Mouse (Mus musculus): Measurements from ENCODE around the gene Hist1h1b.

The Hist1h1b gene

DNA sequence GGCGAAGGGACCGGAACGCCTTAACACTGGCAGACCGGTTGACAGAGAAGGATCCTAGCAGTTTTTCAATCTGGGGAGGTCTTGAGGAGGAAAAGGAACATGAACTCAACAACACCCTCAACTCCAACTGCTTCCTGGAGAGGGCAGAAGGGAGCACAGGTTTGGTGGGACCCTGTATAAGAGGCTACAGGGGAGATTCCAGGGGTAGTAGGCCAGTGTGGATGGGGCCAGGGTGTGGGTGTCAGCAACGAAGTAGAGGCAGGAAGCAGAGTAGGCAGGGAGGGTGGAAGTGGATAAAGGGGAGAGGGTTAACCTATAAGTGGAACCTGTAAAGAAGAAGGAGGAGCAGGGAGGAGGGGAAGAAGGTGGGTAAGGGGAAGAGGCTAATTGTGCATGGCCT is 47.0 kb downstream of the Hist1h1b start:
- DNase-seq (ENCODE audit: low spot score in 2 of 2): no peak
